Mouse (Mus musculus): ENCODE results near the gene Ubash3b. TPM values are rescaled to one million over a fixed set of nuclear protein-coding genes. Genes with fewer than 3 reads are reported as not detected.

The Ubash3b gene
- total RNA-seq, 2 experiments from 2014 or later = 5.3 to 9.9 TPM

Other genes starting within 250 kb of the Ubash3b start
- gene Jhy, start 197.6 kb downstream of the Ubash3b start, total RNA-seq (2015) = not detected in 2 replicates
- gene Jhy, start 197.6 kb downstream of the Ubash3b start, total RNA-seq (2017) = not detected in 2 replicates
- not detected in 2 replicates for gene Crtam, start 157.1 kb downstream of the Ubash3b start, total RNA-seq (2015)
- not detected in 2 replicates for gene Crtam, start 157.1 kb downstream of the Ubash3b start, total RNA-seq (2017)